Mouse (Mus musculus) heart, embryonic 10.5 days (tissue): ENCODE results near the gene Map3k6. TPM values are rescaled to one million over a fixed set of nuclear protein-coding genes. Genes with fewer than 3 reads are reported as not detected.

Source experiments
- DNase-seq: peaks from one replicate; pipeline ENCODE4 v3.0.0-alpha.2; 2017; ENCODE audit warnings: low spot score
- H3K27ac ChIP-seq: fragments of 300-500 bp; sonication (generic); 2 replicates; pipeline ENCODE4 v1.5.1; 2016; ENCODE audit warnings: mild to moderate bottlenecking
- H3K27me3 ChIP-seq: fragments of 300-500 bp; sonication (generic); 2 replicates; pipeline ENCODE4 v1.6.1; 2016; ENCODE audit warnings: mild to moderate bottlenecking; ENCODE audit not compliant: poor library complexity, insufficient read depth, severe bottlenecking
- H3K36me3 ChIP-seq: fragments of 300-500 bp; sonication (generic); 2 replicates; pipeline ENCODE4 v1.6.1; 2016; ENCODE audit warnings: mild to moderate bottlenecking, moderate library complexity
- H3K4me1 ChIP-seq: fragments of 300-500 bp; sonication (generic); 2 replicates; pipeline ENCODE4 v1.6.1; 2016; ENCODE audit warnings: mild to moderate bottlenecking
- H3K4me3 ChIP-seq: fragments of 300-500 bp; sonication (generic); 2 replicates; pipeline ENCODE4 v1.5.1; 2016; ENCODE audit warnings: mild to moderate bottlenecking, moderate library complexity
- H3K9me3 ChIP-seq: fragments of 300-500 bp; sonication (generic); 2 replicates; pipeline ENCODE4 v1.6.1; 2016; ENCODE audit warnings: mild to moderate bottlenecking, moderate library complexity
- WGBS: fragments of 180-500 bp; shearing (Covaris S2); methylation state at CpG from one replicate; pipeline ENCODE4 v1.1.7; 2016; 5-methylcytosine and 5-hydroxymethylcytosine counted together
- polyA plus RNA-seq: library from polyadenylated mRNA; unstranded; fragments of >200 nt; fragmentation: Nextera tagmentation; extraction: Ambion mirVana; gene quantifications from 2 replicates; pipeline ENCODE4 v1.2.1, GENCODE M21; 2016

Gene Map3k6
- polyA plus RNA-seq, 1 experiment from 2014 or later: 3.4 TPM

GRCm38 (mm10) chr4:133281513-133281912 is 40.9 kb downstream of the Map3k6 start:
- H3K36me3 ChIP-seq: no peaks in the 10 kb centered on the region
- H3K4me3 ChIP-seq: peak overlapping the region; percentile 43
- H3K4me1 ChIP-seq: peaks cover 57% of the 10 kb centered on the region
- no peaks in the 10 kb centered on the region for H3K27me3 ChIP-seq
- H3K9me3 ChIP-seq: no peaks in the 10 kb centered on the region
- H3K27ac ChIP-seq: peak overlapping the region; percentile 92
- no peak for DNase-seq
- 21% methylated on average over 7 of the region's 7 CpGs for WGBS

- Histone ChIP-seq H3K27me3 (no peaks in the 10 kb centered on the region), H3K4me3 (peak overlapping the region; percentile 43), H3K9me3 (no peaks in the 10 kb centered on the region), H3K4me1 (peaks cover 53% of the 10 kb centered on the region), H3K36me3 (no peaks in the 10 kb centered on the region), H3K27ac (peak overlapping the region; percentile 92)
- 7% methylated on average over 5 of the region's 5 CpGs for WGBS
- no peak for DNase-seq
Measured at GRCm38 (mm10) chr4:133281951-133282481, 41.4 kb downstream of the Map3k6 start.

- WGBS: 15% methylated on average over 4 of the region's 4 CpGs
- no peak for DNase-seq
Measured at GRCm38 (mm10) chr4:133282656-133283055, 42.0 kb downstream of the Map3k6 start.

GRCm38 (mm10) chr4:133285299-133285698 is 44.7 kb downstream of the Map3k6 start:
- no peaks in the 10 kb centered on the region for H3K9me3 ChIP-seq
- H3K27me3 ChIP-seq: no peaks in the 10 kb centered on the region
- peaks cover 51% of the 10 kb centered on the region for H3K4me1 ChIP-seq
- H3K36me3 ChIP-seq: no peaks in the 10 kb centered on the region
- DNase-seq: no peak
- 69% methylated on average over 3 of the region's 3 CpGs for WGBS
- no peak overlapping the region for H3K4me3 ChIP-seq
- peak overlapping the region; percentile 69; the same call in 1 of the 2 replicates for H3K27ac ChIP-seq

More at GRCm38 (mm10) chr4:133282656-133283055, 42.0 kb downstream of the Map3k6 start:
- no peaks in the 10 kb centered on the region for H3K9me3 ChIP-seq
- H3K27me3 ChIP-seq: no peaks in the 10 kb centered on the region
- peak overlapping the region; percentile 43; the same call in 1 of the 2 replicates for H3K4me3 ChIP-seq
- peak overlapping the region; percentile 92 for H3K27ac ChIP-seq
- H3K36me3 ChIP-seq: no peaks in the 10 kb centered on the region
- peaks cover 51% of the 10 kb centered on the region for H3K4me1 ChIP-seq

GRCm38 (mm10) chr4:133285950-133286349 is 45.3 kb downstream of the Map3k6 start:
- Histone ChIP-seq H3K4me1 (peaks cover 48% of the 10 kb centered on the region), H3K36me3 (no peaks in the 10 kb centered on the region), H3K4me3 (no peak overlapping the region), H3K27me3 (no peaks in the 10 kb centered on the region), H3K9me3 (no peaks in the 10 kb centered on the region), H3K27ac (peak overlapping the region; percentile 33)
- peak; percentile 90 for DNase-seq
- WGBS: 31% methylated on average over 5 of the region's 5 CpGs

- WGBS: 77% methylated on average over 4 of the region's 4 CpGs
- Histone ChIP-seq H3K27ac (peak overlapping the region; percentile 33; the same call in 1 of the 2 replicates), H3K27me3 (no peaks in the 10 kb centered on the region), H3K36me3 (no peaks in the 10 kb centered on the region), H3K4me3 (no peak overlapping the region), H3K9me3 (no peaks in the 10 kb centered on the region), H3K4me1 (peaks cover 42% of the 10 kb centered on the region)
- DNase-seq: no peak
Measured at GRCm38 (mm10) chr4:133286476-133287077, 46.0 kb downstream of the Map3k6 start.

GRCm38 (mm10) chr4:133291255-133291654 is 50.6 kb downstream of the Map3k6 start:
- peaks cover 11% of the 10 kb centered on the region; the same call in 1 of the 2 replicates for H3K27me3 ChIP-seq
- DNase-seq: no peak
- H3K4me3 ChIP-seq: no peak overlapping the region
- no peaks in the 10 kb centered on the region for H3K9me3 ChIP-seq
- H3K4me1 ChIP-seq: peaks cover 31% of the 10 kb centered on the region
- H3K27ac ChIP-seq: no peak overlapping the region
- peaks cover 19% of the 10 kb centered on the region for H3K36me3 ChIP-seq
- 77% methylated on average over 1 of the region's 1 CpGs for WGBS

- H3K9me3 ChIP-seq: no peaks in the 10 kb centered on the region
- H3K27me3 ChIP-seq: peaks cover 11% of the 10 kb centered on the region; the same call in 1 of the 2 replicates
- H3K4me1 ChIP-seq: peaks cover 39% of the 10 kb centered on the region
- no peak overlapping the region for H3K4me3 ChIP-seq
- DNase-seq: no peak
- peak overlapping the region; percentile 82 for H3K27ac ChIP-seq
- WGBS: 70% methylated on average over 4 of the region's 4 CpGs
- H3K36me3 ChIP-seq: peaks cover 24% of the 10 kb centered on the region
Measured at GRCm38 (mm10) chr4:133292405-133292804, 51.8 kb downstream of the Map3k6 start.

- Histone ChIP-seq H3K9me3 (no peaks in the 10 kb centered on the region), H3K27ac (peak overlapping the region; percentile 82), H3K27me3 (peaks cover 11% of the 10 kb centered on the region; the same call in 1 of the 2 replicates), H3K4me3 (peak overlapping the region; percentile 25), H3K36me3 (peaks cover 24% of the 10 kb centered on the region), H3K4me1 (peaks cover 46% of the 10 kb centered on the region)
- no peak for DNase-seq
- 17% methylated on average over 24 of the region's 24 CpGs for WGBS
Measured at GRCm38 (mm10) chr4:133292901-133293843, 52.6 kb downstream of the Map3k6 start.

- no peak overlapping the region for H3K4me3 ChIP-seq
- no peak for DNase-seq
- peaks cover 24% of the 10 kb centered on the region for H3K36me3 ChIP-seq
- peaks cover 11% of the 10 kb centered on the region; the same call in 1 of the 2 replicates for H3K27me3 ChIP-seq
- peaks cover 56% of the 10 kb centered on the region for H3K4me1 ChIP-seq
- H3K27ac ChIP-seq: peak overlapping the region; percentile 82
- H3K9me3 ChIP-seq: no peaks in the 10 kb centered on the region
- WGBS: 34% methylated on average over 11 of the region's 11 CpGs
Measured at GRCm38 (mm10) chr4:133294084-133294483, 53.5 kb downstream of the Map3k6 start.

- Histone ChIP-seq H3K4me1 (peaks cover 55% of the 10 kb centered on the region), H3K27ac (peak overlapping the region; percentile 9), H3K4me3 (no peak overlapping the region), H3K9me3 (no peaks in the 10 kb centered on the region), H3K27me3 (peaks cover 10% of the 10 kb centered on the region; the same call in 1 of the 2 replicates), H3K36me3 (peaks cover 46% of the 10 kb centered on the region)
- WGBS: 61% methylated on average over 10 of the region's 10 CpGs
- DNase-seq: no peak
Measured at GRCm38 (mm10) chr4:133297360-133297759, 56.7 kb downstream of the Map3k6 start.

GRCm38 (mm10) chr4:133297801-133298238 is 57.2 kb downstream of the Map3k6 start:
- Histone ChIP-seq H3K27me3 (peaks cover 8% of the 10 kb centered on the region; the same call in 1 of the 2 replicates), H3K36me3 (peaks cover 46% of the 10 kb centered on the region), H3K4me3 (no peak overlapping the region), H3K27ac (0 out of 2 replicates have a peak overlapping the region, but pooled peaks have one; percentile 9), H3K9me3 (no peaks in the 10 kb centered on the region), H3K4me1 (peaks cover 51% of the 10 kb centered on the region)
- DNase-seq: peak; percentile 89
- WGBS: 2% methylated on average over 5 of the region's 5 CpGs
